Mouse (Mus musculus) left cerebral cortex, adult 18-20 months (tissue): ENCODE data around the gene Stim2. TPM values are rescaled to one million over a fixed set of nuclear protein-coding genes. Genes with fewer than 3 reads are reported as not detected.

Experiments used
- DNase-seq, 2 experiments: peaks; one replicate each; pipeline ENCODE4 v3.0.0; 2021 to 2022; ENCODE audit warnings: low spot score in 2 of 2, mixed read lengths in 1 of 2
- total RNA-seq, 2 experiments: library from RNA; stranded (reverse); gene quantifications; 2 replicates each; pipeline ENCODE4 v1.2.3; 2021

Gene Stim2
- total RNA-seq, 2 experiments from 2014 or later = 85.3 to 87.1 TPM

DNA sequence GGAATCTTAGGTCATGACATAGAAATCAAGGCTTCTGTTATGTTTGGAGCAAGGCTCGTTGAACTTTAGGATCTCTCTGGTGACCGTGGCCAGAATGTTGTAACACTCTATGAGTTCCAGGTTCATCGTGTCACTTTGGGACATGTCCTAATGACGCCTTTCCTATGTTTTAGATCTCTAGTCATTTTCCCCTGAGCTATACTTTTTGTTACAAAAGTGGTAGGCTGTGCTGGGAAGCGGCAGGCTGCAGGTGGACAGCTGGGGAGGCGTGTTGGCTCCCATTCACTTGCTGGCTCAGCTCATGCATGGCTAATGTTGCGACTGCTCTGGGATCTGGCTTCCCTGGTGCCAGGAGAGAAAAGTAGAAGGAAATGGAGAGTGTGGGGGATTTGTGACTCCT, 5.7 kb upstream of the Stim2 start:
- peak; percentile 77 to 87 for DNase-seq

DNA sequence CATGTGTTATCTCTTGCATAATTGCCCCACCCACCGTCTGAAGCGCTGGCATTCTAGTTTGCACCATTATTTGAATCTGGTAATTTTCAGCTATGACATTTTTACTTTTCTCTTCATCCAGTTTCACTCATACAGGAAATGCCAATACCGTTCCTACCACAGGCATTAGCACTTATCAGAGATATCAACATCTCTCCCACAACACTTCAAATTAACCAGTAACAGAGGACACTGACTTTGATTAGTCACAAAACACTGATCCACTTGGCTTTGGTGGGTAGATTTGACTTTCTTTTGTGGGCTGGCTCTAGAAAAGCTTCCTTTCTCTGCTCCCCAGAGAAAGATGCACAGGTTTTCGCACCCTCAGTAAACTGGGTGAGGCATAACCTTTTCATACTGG, 3.7 kb upstream of the Stim2 start:
- DNase-seq = no peak

DNA sequence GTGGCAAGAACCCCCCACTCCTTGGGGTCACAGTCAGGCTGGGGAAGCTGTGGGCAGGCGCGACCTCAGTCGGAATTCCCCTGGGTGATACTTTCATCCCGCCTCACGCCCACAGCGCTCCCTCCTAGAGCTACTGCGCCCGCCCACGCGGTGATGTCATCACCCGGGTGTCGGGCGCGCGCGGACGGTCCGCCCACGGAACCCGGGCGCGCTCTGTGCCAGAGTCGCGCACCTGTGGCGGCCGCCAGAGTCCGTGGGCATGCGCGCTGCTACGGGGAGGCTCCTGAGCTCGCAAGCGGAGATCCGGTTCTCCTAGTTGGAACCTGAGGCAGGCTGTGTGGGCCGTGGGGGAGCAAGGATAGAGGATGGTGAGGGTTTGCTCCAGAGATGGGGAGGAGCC, 3.0 kb upstream of the Stim2 start:
- DNase-seq = peak; percentile 83 to 92

DNA sequence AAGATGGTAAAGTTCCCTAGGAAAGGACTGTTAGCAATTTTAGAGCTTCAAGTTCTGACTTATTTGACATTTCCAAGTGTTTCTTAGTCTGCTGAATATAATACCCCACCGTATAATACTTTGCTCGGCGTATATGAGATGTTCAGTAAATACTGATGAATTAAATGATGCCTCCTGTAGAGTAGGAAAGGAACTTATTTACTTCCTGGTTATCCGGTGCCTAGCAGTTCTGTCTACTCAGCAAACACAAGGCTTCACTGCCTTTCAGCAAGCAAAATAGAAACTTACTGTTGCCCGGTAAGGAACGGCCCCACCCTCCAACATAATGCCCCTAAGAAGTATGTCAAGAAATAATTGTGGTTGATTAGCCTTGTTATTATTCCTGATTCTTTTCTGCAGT, 1.5 kb upstream of the Stim2 start:
- no peak for DNase-seq

DNA sequence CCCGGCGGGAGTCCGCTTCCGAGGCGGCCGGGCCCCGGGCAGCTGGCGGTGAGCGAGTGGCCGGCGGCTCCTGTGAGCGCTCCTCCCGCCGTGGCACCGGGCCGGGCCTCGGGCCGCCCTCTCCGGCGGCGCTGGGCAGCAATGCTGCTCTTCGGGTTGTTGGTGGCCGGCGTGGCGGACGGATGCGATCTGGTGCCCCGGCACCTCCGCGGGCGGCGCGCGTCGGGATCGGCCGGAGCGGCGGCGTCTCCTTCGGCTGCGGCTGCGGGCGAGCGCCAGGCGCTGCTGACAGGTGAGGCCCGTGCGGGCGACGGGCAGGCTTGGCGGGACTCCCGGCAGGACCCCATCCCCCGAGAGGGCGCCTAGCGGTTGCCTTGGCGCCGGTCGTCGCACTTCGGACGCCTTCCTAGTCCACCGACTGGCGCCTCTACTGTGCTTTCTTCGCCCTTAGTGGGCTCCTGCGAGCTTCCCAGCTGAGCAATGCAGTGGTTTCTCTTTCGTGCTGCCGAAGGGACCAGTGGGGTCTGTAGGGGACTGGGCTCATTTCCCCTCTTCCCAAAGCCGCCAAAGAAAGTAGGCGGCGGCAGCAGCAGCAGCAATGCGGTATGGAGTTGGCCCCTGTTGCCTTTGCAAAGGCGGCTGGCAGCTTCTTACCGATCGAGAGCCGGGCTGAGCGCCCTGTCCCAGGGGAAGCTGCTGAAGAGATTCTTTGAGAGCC, 603 bp downstream of the Stim2 start:
- DNase-seq = peak; percentile 31 to 53

DNA sequence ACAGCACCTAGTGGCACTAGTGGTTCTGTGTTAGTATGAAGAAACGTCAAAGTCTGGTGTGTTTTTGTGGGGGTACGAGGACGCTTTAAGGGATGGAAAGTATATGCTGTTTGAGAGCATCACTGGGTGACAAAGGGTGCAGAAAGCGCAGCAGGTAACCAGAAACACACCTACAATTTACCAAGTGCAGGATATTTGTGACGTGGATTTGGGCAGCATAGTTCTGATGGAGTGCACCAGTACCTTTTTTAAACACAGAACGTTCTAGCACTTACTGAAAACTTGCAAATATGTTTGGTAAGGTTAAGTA, 1.1 kb downstream of the Stim2 start:
- no peak for DNase-seq

DNA sequence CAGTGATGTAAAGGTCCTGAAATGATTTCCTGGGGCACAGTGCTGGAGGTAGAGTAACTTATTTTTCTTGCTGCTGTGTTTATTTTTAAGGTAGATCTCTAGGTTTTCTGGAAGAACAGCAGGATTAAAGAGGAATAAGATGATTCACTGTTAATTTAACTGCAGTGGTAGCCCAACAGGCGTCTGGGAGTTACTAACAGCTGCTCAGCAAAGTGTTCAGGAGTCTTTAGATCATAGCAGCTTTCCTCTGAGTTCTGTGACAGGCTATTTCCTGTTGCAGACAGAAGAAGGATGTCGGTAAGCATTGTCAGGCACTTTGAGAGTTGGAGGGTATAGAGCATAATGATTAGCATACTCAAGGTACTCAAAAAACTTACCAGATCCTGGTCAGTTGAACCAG, 1.5 kb downstream of the Stim2 start:
- DNase-seq = no peak

DNA sequence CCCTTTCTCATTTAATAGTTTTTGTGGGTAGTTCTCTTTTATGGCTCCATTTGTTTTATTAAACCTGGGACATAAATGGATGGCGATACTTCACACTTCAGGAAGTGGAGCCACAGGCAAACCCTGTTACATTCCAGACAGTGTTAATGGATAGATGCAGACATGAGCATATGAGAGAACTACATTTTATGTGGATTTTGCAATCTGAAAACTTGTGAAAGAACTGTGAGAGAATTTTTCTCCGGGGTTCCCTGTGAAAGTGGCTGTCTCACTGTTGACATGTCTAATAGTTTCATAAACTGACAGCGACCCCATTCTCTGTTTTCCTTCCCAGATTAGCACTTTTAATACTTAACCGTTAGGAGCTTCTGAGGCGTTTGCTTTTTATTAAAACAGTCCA, 2.7 kb downstream of the Stim2 start:
- DNase-seq = no peak

DNA sequence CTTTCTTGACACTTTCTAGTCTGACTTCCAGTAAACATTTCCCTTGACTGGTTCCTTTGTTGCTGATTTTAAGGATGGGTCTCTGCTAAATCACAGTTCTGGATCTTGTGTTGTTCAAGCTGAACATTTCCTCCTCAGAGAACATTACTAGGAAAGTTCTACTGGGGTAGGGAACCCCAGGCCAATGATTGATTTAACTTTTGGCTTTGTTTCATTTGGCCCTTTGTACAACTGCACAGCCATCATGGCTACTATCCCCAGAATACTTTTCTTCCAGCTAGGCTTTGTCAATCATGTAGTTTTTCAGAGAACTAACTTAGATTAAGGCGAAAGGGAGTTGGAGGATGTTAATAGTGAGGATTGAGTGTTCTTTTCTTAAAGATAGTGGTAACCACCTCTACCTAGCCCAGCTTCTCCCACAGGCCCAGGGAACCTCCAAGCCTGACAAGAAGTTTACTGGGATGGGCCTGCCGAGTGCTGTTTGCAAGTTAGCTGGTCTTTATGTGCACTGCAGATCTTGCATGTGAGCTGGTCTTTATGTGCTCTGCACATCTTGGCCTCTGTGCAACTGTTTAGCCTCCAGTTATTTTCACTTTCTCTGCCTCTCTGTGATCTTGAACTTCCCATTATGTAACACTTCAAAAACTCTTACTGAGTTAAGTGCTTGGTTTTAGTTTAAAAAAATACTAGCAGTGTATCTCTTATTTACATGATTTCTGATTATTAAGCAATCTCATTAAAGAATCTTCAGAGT, 7.0 kb downstream of the Stim2 start:
- DNase-seq = no peak

DNA sequence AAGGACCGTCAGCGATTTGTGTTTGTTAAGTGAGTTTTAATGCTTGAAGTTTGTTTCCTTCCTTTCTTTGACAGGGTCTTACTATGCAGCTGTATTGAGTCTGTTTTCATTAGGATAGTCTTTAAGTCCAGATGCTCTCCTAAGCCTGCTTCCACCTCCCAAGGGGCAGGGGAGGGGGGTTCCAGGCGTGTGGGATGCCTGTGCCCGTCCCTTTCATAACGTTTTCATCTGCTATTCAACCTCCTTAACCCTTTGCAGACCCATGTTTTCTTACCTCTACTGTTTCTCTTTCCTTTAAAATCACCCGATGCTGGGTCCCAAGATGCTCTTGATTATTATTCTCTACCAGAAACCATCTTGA, 7.5 kb downstream of the Stim2 start:
- no peak for DNase-seq

DNA sequence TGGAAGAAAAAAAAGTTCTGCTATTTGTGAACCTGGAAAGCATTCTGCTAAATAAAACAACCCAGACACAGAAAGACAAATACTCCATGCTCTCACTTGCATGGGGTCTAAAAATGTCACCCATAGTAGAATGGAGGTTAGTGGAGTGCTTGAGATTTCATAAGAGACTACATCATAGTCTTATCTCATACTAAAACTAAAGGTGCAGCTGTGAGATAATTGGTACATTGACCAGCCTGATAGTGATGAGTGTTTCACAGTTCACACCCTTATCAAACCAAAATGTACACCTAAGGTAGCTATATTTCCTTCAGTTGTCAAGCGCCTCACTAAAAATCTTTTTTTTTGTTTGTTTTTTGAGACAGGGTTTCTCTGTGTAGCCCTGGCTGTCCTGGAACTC, 8.5 kb downstream of the Stim2 start:
- no peak for DNase-seq

DNA sequence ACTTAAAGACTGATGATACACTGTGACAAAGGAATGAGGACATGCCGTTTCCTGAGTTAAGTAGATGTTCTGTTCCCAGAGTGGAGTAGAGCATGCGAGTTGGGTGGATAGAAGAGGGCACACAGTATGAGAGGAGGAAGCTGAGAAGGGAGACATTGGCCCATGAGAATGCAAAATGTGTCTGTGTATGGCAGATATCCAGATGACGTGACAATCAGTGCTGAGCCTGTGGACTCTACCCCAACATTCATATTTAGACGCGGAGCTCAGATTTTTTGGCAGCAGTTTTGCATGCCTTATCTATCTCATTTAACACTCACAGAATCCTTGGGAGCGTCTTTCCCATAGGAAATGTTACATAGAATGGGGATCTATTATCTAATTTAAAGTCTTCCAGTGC, 9.3 kb downstream of the Stim2 start:
- DNase-seq = no peak

DNA sequence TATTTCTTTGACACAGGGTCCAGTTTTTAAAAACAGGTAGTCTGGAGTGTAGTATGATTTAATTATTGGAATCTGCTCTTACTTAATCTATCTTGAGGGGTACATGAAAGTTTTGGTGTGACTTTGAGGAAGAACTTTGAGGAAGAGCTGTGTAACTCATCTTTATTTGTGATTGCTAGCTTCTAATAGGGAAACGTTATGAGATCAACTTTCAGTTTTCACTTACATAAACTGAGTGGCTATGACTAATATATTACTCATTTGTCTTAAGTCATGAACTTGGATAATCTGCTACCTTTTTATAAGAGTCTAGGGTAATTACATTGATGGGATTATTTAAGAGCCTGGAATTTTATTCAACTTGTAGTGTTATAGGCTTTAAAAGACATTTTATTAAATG, 15.0 kb downstream of the Stim2 start:
- DNase-seq = no peak

DNA sequence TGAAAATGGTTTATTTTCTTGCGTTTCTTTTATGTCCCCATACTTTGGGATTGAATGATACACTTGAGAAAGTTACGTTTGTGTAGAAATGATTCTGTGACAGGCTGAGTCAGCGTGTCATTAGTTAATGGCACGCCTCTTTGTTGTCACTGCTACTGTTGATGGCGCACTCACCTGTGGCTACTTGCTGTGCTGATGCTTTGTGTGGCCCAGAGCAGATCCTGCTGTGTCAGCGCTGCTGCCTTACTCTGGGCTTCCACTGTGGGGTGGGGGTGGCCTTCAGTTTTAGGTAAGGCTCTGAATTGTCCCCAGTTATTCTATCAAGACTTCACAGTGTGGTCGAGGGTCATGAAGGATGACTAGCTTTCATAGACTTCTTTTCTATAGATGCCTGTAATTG, 18.8 kb downstream of the Stim2 start:
- no peak for DNase-seq

DNA sequence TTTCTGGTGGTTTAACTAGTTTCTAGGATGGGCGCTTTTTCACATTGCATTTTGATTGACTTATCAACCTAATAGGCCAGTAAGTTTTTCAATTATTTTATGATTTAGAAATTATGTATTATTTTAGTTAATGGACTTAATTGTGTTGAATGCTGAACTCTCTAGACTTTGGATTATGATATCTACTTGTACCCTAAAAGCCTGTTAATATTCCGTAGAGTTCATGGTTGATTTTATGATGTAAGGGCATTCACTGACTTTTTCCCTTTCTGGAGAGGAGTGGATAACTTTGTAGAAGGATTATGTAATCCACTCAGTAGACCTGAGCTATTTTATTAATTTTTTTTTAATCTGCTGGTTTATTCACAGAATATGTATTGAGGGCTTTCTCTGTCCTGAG, 20.6 kb downstream of the Stim2 start:
- no peak for DNase-seq

DNA sequence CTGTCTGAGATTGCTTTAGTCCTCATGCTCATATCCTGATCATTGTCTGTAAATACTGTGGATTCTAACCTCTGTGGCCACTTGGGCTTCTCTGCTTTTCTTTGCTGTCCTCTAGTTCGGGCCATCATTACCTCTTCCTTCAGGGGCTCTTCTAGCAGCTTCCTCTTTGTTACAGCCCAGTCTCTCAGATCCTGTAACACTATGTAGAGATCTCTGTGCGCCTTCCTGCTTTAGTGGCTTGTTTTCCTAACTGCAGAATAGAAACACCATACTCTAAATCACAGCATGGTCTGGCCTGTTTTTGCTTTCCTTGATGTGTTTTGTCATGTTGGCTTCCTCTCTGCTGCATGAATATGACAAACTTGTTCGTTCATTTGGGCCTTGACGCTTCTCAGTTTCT, 21.2 kb downstream of the Stim2 start:
- no peak for DNase-seq

DNA sequence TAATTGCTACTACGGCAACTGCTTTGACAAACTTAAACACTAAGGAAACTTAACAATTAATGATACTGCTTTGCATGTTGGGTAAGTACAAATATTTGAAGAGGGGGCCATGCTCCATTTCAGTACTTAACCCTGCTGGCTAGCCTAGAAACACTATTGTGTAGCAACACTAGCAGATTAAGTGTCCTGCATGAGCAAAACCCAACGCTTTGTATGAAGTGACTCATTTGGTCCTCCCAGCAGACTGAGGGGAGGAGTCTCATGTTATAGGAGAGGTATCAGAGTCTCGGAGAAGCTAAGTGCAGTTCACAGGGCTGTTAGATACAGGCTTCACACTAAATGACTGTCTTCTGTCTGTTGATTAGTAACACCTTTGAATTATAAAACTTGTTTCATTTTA, 26.3 kb downstream of the Stim2 start:
- DNase-seq = no peak

DNA sequence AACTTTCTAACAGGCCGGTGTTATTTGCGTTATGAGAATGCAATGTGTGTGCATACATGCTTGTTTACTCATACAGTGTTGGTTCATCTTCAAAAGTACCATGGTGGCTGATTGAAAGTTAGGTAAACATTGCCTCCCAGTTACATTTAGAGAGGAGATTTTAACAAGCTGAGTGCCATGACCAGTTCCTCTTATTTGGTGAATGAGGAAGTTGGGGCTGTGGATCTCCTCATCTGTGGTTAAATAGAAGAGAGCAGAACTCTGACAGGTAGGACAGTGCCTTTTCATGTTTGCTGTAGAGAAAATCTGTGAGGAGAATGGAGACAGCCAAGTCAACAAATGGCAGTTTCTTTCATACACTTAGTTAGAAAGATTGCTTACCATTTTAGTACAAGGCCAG, 27.3 kb downstream of the Stim2 start:
- DNase-seq = no peak

DNA sequence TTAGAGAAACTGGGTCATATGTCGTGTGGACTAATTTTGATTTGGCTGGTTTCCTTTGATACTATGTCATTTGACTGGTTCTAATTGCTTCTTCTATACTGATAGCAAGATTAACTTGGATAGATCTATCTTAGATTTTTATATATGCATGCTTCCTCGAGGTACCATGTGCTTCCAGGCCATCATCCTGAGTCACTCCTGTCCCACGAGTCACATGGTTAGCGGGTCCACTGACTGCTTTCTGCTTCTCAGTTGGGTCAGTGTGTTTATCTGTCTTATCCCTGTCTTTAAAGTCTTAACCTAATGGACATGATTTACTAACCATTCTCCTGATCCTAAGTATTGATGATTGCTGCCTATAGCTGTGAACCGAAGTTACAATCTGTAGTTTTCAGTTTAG, 34.9 kb downstream of the Stim2 start:
- no peak for DNase-seq

DNA sequence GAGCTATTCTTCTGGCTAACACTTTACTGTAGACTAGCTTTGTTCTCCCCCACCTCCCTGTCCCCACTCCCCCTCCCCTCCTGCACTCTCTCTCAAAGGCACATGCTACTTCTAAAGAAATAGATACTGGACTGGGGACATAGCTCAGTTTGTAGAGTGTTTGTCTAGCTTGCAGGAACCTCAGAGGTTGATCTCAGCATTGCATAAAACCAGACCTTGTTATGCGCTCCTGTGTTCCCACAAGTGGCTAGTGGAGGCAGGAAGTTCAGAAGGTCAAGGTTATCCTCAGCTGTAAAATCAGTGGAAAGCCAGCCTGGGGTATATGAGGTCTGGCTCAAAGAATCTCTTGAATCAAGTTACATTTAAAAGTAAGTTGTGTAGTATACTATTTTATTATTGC, 36.4 kb downstream of the Stim2 start:
- DNase-seq = no peak

DNA sequence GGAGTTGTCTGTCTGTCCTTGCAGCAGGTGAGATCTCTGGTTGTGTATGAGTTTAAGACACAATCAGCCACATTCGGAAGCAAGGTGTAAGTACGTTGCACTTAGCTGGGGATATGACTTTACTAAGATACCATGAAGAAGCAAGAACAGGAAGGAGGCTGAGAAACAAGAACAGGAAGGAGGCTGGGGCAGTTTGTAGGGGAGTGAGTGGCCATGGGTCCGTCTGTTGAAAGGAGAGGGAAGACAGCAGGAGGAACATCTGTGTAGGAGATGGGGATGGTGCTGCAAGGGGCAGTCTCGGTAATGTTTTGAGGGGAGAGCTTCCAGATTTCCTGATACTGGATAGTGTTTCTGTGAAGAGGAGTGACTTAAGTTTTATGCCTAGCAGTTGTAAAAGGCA, 40.3 kb downstream of the Stim2 start:
- no peak for DNase-seq

DNA sequence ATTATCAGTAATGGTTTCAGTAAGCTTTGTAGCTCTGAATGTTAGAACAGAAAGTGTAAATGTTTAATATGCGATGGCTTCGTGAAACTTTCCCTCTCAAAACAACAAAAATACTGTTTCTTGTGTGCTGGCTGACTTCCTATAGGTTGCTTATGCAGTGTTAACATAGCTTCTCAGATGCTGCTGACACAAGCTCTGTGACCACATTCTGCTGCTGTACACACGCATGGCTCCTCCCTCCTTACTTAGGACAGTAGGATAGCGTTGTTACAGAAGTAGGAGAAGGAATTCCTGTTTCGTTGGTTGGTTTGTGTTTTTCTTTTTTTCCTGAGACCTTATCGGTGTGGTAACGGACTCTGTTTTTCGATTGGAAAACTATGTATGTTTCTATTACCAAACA, 42.2 kb downstream of the Stim2 start:
- DNase-seq = no peak

DNA sequence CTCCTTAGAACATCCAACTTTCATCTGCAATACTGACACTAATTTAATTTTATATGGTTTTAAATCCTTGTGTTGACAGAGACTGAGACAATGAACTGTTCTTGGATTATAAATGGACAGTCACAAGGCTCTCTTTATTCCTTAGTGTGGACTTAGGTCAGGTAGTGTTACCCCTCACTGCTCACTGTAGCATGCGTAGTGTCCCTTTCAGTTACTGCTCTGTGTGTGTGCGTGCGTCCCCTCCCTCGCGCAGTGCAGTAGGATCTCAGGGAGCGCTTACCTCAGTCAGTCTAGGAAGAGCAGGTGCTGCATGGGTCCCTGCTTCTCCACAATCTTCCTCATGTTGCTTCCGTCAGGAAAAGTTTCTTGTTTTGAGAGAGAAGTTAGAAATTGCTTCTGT, 43.7 kb downstream of the Stim2 start:
- no peak for DNase-seq
